Mouse (Mus musculus) activated CD4-positive, CD25-positive, alpha-beta regulatory T cell, adult 4 months (primary cell): ENCODE measurements around the gene Gm20388. TPM values are rescaled to one million over a fixed set of nuclear protein-coding genes. Genes with fewer than 3 reads are reported as not detected.

ENCODE experiments used
- ATAC-seq: one replicate; pipeline ENCODE4 v1.8.0; 2017
- polyA plus RNA-seq, 2 experiments: library from polyadenylated mRNA; unstranded; fragments of 100-300 nt; shearing (Covaris generic); gene quantifications; one replicate each; pipeline ENCODE4 v1.2.1; 2017

Gene Gm20388
- polyA plus RNA-seq, 2 experiments from 2014 or later = 9.9 to 12.3 TPM

DNA sequence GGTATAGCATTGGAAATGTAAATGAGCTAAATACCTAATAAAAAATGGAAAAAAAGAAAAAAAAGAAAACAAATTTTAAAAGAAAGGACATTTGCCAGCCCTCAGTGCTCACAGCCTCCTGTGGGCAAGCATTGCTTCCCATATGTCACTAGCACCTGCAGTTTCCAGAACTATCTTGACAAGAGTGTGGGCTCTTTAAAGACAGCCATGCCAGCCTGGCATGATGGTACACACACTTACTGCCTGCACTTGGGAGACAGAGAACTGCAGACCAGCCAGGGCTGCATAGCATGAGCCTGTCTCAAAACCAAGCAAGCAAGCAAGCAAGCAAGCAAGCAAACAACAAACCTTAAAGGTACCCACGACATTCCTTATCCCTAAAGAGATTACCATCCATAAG, 1994.8 kb downstream of the Gm20388 start:
- no peak for ATAC-seq

DNA sequence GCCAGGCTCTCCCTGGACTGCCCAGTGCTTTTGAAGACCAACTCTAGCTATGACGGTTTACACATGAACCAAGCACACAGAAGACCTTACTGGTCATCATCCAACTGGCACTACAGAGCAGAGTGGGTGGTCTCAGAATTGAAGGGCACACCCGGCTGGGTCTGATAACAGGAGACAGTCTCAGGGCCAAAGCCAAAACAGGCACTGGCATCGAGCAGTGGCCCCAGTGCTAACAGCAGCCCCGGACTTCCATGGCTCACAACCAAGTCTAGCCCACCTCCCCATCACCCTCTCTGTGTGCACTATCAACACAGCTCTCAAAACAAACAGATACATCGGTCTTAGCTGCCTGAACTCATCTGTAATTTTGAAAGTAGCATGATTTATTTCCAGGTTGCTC, 1995.2 kb downstream of the Gm20388 start:
- ATAC-seq = no peak

DNA sequence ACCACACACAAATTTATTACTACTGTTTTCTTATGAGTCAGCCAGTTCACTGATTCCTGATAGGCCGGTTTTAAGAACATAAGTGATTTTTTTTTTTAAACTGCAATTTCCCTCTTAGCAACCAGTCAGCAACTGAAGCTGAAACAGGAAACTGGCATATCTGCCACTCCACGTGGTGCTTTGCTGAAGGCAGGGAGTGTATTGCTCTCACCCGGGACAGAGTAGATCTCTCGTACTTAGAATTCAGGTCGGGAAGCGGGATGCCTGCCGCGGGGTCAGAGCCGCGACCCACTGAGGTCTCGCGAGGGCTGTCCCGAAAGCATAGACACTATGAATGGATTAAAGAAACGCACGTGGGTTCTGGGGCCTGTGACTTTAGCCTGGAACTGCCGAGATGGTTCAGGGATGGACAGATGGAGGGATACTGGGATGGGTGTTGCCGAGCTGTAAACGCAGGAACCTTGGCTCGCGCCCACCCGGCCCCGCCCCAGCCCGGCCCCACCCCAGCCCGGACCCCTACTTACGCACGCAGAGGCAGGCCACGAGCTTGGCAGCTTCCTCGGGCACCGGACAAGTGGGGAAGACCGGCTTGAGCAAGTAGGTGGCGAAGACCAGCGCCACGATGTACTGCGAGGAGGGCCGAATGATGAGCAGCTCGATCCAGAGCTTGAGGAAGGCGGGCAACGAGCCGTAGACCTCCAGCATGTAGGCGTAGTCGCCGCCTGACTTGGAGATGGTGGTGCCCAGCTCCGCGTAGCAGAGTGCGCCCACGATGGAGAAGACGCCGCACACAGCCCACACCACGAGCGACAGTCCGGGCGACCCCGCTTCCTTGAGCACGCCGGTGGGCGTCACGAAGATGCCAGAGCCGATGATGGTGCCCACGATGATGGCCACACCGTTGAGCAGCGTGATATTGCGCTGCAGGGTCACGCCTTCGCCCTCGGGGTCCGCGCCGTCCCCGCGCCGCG, 1996.2 kb downstream of the Gm20388 start:
- ATAC-seq = peak; percentile 41

DNA sequence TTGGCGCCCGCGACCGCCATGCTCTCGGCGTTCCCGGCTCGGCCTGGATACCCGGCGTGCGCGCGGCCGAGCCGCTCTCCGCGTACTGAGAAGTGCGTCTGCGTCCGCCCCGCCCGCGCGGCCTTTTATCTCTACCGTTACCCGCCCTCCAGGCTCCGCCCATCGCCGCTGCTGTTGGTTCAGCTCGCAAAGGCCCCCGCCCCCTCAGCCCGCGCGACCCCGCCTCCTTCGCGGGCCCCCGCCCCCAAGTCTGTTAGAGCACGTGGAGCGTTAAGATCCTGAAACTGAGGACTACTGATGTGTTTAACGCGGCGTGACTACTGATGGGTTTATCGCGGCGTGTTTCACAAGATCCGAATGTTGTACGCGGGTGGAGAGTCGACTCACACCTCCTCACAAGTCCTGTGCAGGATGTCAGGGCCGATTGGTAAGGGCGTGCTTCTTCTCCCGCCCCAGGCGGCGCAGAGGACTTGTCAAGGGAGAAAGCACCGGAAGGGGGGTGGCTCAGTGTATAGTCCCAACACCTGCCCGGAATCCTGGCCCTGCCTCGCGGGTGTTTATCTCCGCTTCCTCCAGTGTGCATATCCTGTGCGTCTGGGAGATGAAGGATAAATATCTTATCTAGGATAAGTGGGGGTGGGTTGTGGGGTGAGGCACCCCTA, 1997.1 kb downstream of the Gm20388 start, which contains the start of gene Slc7a5:
Gene Slc7a5 (minus strand): TSS at position 108 of the 662 bp plus-strand sequence.
- ATAC-seq = peak; percentile 75

DNA sequence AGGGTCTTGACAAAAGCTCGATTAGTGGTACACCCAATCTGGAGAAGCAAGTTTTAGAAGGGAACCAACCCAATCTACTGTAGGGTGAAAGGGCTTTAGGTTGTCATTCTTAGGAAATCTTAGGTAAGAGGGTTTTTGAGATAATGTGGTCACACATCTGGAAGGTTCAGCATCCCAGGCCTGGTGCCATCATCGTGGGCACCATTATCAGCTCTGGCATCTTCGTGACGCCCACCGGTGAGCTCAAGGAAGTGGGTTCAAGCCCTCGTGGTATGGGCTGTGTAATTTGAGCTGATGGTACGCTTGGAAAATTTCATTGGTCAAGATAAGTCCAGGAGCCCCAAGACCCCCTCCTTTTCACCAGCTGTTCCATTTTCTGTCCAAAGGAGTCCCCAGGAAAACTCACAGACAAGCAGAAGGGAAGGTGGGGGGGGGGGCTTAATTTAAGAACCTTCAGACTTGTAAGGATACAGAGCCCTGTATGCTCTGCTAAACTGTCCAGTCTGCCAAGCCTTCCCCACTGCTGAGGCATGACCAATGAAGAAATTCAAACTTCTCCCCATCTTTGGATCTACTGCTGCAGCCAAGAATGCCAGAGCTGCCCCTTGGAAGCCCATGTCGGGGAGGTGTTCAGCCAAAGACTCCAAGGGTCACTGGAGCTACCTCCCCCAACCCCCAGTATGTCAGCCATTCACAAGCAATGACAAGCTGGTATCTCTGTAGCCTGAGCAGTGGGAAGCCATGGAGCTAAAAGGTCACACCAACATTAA, 1997.9 kb downstream of the Gm20388 start:
- no peak for ATAC-seq

DNA sequence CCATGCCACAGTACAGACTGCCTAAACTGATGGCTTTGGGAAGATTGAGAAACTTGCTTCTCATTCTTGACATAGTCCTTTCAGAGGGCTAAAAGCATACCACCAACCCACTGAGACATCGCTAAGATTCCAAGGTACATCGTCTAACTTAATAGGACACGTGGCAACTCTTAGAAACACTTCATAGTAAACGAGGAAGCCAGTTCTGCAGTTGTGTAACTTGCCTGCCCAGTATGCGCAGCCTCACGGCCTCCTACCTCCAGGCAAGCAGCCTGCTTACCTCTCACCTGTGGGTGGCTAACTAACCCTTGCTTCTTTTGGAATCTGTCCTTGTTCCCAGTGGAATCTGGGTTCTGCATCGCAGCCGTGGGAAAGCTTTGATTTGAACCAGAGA, 1998.5 kb downstream of the Gm20388 start:
- no peak for ATAC-seq

DNA sequence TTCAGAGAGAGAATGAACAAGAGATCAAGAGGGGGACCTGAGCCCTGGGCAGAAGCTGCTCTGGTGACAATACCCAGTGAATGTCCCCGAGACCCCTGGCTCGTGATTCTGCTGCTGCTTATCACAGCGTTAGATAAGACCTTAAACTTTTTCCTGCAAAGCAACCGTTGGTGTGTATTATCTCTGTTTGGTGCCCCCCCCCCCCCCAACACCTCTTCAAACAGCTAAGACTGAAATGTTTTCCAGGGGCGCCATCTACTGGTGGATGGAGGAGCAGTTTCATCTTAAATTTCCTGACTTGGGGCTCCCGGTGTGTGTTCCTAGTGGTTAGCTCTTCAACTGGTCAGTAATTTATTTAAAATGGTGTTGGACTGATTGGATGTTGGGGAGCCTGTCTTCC, 1999.0 kb downstream of the Gm20388 start:
- no peak for ATAC-seq

DNA sequence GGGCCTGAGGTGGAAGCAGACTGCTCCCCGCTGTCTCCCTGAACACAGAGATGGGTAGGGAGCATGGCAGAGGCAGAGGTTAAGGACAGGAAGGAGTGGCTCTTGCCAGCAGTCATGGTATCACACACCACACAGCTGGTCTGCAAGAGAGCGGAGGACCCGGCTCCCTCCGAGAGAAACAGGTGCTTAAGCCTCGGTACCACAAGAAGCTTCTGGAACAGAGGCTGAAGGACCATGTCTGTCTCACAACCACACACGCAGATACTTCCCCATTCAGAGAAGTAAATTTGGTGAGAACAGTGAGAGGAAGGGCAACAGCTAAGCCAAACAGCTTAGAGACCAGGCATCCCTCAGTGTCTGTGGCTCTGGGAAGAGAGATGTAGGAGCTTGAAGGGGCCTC, 2000.8 kb downstream of the Gm20388 start:
- ATAC-seq = no peak

DNA sequence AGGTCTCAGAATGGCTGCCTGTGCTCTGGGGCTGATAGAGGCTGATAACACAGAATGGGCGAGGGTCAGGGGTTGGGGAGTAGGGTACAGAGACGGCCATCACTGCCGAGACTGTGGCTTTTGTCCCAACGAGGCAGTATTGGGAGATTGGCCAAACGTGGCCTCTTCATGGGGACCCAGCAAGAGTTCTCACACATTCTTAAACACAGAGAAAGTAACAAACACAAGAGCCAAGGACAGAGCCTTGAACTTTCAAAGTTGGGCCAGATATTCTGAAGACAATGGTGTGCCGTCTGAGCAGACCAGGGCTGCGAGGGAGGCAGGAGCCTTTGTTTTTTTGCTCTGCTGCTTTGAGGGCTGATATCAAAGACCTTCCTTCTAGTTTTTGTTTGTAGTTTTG, 2001.3 kb downstream of the Gm20388 start:
- no peak for ATAC-seq

DNA sequence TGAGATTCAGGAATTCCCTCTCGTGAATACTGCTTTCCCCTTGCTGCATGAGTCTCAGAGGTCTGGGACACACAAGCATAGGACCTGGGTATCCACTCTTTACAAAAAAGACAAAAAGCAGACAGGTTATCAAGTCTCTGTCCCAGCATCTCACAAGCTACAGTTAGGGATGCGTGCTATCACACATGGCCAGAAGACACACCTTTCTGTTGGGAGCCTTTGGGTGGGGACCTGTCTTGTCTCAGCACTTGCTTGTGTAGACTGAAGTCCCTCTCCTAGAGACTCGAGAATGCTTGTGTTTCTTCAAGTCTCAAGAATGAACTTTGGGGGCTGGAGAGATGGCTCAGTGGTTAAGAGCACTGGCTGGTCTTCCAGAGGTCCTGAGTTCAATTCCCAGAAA, 2002.2 kb downstream of the Gm20388 start:
- no peak for ATAC-seq

DNA sequence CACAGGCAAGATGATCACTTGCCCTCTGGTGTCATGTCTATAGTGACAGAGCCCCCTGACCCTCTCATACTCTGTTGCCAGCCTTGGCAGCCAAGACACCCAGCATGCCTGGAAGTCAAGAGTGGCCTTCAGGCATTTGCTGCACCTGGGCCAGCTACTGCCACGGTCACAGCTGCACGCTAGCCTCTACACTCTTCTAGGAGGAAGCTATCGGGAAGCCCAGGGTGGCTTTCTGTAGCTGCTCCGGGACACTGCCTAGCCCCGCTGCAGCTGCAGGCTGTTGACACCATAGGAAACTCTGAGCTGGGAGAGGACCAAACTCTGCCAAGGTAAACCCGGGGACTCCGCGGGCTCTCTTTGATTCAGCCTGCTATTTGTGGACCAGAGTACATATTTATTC, 2002.7 kb downstream of the Gm20388 start:
- no peak for ATAC-seq

DNA sequence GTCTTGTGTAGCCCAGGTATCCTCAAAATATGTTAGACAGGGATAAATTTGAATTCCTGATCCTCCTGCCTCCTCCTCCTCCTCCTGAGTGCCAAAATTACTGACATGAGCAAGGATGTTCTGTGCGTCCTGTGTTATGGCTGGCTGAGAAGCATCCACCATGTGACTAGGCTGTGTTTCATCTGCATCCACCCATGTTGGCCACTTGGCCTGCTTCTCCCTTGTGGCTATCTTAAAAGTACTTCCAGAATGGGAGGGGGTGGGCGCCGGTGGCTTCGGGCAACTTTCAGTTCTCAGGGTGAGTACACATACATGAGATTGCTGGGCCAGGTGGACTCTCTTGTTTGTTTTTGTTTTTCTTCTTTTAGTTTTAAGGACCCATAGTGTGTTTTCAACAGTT, 2008.5 kb downstream of the Gm20388 start:
- ATAC-seq = no peak

DNA sequence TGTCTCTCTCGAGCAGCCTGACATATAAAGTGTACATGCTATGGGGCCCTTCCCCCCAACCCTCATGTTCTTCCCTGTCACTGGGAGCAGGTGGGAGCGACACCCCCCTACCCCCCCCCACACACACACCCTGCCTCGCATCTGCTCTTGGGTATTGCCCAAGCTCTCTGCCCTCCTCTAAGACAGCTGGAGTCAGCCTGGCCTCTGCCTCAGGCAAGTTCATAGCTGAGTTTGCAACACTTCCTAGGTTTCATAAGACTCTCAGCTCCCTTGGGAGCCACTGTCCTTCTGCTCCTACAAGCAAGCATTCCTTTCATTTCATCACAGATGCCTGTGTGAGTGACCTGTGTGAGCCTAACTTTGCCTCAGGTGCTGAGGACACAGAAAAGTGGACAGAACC, 2009.1 kb downstream of the Gm20388 start:
- ATAC-seq = no peak

DNA sequence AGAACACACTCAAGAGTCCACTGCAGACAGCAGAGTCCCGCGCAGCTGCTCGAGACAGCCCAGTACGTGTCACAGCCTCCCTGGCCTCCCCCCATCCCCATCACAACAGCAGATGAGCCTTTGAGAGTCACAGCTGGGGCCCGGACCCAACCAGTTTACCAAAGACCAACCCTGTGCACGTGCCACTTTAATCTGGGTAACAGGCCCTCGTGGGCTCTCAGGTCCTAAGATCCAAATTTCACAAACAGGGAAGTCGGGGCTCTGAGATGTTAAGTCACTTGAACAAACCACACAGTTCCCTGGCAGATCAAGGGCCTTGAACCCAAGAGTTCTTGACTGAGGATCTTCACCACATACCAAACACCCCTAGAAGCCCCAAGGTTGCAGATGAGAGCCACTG, 2010.9 kb downstream of the Gm20388 start:
- no peak for ATAC-seq

DNA sequence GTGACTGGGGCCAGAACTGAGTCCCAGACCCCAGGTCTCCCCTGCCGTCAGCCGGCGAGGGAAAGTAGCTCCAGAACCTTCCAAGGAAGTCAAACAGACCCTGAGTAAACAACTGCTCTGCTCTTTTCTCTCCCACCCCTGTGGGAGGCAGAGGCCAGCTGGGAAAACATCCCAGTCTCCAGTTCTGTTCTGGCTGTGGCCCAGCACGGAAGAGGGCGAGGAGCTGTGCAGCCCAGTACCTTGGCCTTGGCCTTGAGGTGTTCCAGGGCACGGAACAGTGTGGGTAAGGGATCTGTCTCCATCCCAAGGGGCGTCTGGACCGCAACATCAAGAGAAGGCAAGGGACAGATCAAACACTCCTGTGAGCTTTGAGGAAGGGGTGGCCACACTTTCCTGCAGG, 2011.5 kb downstream of the Gm20388 start:
- ATAC-seq = no peak

DNA sequence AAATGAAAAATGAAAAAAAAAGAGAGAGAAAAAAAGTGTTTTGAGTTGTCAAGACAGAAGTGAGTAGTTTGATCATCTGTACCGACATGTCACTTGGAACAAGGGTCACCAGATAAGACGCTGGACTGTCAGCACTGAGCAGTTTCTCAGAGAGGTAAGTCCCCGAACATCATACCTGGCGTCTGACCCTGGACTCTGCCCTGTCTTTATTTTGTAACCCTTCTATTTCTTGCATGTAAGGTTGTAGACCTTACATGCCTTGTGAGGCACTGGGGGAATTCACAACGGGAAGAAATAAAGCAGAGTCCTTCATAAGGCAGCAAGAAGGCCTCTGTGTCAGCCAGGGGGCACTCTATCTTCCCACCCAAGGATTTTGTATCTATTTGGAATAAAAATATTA, 2014.0 kb downstream of the Gm20388 start:
- no peak for ATAC-seq

DNA sequence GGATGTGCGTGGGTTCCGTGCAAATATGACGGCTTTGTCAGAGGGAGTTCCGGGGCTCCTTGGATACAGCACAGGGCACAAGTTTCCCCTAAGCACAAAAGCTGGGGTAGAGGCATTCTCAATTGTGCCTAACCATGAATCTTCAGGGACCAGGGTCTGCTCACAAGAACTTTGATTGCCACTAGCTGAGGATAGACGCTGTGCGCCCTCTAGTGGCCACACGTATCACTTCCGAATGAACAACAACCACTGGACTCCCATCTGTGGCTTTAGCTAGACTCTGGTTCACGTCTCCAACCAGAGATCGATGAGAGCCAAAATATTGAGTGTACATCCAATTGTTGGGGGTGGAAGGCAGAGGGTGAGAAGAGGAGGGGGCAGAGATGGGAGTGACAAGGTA, 2015.0 kb downstream of the Gm20388 start:
- ATAC-seq = peak; percentile 49

DNA sequence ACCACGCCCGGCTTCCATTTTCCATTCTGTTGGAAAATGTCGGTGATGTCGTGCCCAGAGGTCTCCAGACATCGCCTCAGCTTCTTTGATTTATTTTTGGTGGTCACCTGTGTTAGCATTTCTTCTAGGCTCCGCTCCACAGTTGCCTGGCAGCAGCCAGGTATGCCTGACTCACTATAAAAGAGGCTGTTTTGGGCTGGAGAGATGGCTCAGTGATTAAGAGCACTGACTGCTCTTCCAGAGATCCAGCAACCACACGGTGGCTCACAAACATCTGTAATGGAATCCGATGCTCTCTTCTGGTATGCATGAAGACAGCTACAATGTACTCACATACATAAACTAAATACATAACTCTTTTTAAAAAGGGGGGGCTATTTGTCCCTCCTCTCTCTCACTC, 2015.6 kb downstream of the Gm20388 start:
- ATAC-seq = no peak

DNA sequence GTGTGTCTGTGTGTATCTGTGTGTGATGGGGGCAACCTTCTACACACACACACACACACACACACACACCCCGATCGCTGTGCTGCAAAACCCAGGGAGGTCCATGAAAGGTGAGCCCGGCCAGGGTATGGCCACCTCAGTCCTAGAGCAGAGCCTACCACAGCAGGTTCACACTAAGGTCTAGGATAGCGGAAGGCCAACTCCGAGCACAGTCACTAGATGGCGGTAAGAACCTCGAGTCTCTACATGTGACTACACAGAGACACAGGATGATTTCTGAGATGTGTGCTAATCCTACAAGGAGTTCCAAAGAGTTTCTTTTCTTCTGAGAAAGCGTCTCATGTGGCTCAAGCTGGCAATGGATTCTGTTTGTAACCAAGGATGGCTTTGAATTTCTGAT, 2016.7 kb downstream of the Gm20388 start:
- ATAC-seq = peak; percentile 49

DNA sequence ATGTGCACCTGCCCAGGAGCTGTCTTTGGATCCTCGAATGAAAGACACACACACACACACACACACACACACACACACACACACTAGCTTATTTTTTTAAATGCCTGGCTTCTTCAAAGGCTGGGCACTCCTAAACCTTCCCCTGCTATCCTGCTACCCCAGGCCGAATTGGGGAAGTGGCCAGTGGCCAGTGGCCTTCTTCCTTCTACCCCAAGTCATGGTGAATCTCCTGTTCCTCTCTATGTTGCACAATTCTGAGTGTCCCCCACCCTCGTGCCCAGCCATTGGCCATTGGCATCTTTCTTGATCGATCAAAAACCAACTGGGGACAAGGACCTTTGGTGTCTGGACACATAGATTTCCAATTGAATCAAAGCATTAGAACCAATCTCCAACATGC, 2019.4 kb downstream of the Gm20388 start:
- no peak for ATAC-seq

DNA sequence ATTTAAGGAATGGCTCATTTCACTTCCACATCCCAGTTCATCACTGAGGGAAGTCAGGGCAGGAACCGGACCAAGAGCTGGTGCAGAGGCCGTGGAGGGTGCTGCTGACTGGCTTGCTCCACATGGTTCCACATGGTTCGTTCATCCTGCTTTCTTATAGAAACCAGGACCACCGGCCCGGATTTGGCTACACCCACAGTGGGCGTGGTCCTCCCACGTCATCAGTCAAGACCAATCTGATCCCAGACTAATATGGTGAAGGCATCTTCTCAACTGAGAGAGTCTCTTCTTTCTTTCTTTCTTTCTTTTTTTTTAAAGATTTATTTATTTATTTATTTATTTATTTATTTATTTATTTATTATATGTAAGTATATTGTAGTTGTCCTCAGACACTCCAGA, 2020.9 kb downstream of the Gm20388 start:
- no peak for ATAC-seq

DNA sequence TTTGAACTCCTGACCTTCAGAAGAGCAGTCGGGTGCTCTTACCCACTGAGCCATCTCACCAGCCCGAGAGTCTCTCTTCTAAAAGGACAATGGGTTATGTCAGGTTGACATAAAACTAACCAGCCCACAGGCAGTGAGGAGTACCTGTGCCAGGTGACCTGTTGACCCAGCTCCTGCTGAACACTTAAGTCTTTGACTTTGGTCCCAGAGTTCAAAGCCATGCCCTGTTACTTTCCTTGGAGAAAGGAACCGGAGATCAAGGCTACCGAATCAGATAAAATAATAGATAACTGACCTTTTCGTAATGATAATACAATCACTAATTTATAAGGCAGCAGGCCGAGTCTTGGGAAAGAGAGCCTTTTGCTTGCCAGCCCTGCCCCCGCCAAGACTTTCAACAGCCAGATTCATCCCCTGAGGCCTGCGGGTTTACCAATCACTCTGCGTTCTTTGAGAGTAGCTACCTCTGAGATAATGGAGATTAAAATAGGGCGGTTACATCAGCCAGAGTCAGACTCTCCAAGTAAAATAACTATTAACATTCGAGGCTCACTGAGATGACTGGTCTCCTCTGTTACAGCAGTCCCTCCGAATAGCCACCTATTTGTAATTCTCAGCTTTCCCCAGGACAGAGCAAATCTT, 2021.5 kb downstream of the Gm20388 start:
- ATAC-seq = no peak
